Mouse (Mus musculus) gastrocnemius, adult 2 months (tissue): Measurements from ENCODE around the gene Lpar1. TPM values are rescaled to one million over a fixed set of nuclear protein-coding genes. Genes with fewer than 3 reads are reported as not detected.

Experiments
- DNase-seq: peaks from one replicate; pipeline ENCODE4 v3.0.0; 2022
- H3K27ac ChIP-seq: fragments of 200-600 bp; 2 replicates; pipeline ENCODE4 v1.8.1; 2022; ENCODE audit warnings: mild to moderate bottlenecking
- H3K4me3 ChIP-seq: fragments of 200-600 bp; 2 replicates; pipeline ENCODE4 v1.8.1; 2022; ENCODE audit warnings: mild to moderate bottlenecking, moderate library complexity
- CTCF ChIP-seq: fragments of 200-600 bp; IDR thresholded peaks from 2 replicates; pipeline ENCODE4 v1.8.1; 2022; ENCODE audit warnings: antibody characterized with exemption, mild to moderate bottlenecking, moderate library complexity
- intact Hi-C: fragments of 180-260 bp; cut with DNase I; formaldehyde crosslinking; loops from one replicate; pipeline ENCODE4 v1.15.1; 2025
- total RNA-seq, 2 experiments: library from RNA; stranded (reverse); gene quantifications; 2 replicates each; pipeline ENCODE4 v1.2.3; 2021

The Lpar1 gene
- total RNA-seq, 2 experiments from 2014 or later, result 5.3 to 13.8 TPM

DNA sequence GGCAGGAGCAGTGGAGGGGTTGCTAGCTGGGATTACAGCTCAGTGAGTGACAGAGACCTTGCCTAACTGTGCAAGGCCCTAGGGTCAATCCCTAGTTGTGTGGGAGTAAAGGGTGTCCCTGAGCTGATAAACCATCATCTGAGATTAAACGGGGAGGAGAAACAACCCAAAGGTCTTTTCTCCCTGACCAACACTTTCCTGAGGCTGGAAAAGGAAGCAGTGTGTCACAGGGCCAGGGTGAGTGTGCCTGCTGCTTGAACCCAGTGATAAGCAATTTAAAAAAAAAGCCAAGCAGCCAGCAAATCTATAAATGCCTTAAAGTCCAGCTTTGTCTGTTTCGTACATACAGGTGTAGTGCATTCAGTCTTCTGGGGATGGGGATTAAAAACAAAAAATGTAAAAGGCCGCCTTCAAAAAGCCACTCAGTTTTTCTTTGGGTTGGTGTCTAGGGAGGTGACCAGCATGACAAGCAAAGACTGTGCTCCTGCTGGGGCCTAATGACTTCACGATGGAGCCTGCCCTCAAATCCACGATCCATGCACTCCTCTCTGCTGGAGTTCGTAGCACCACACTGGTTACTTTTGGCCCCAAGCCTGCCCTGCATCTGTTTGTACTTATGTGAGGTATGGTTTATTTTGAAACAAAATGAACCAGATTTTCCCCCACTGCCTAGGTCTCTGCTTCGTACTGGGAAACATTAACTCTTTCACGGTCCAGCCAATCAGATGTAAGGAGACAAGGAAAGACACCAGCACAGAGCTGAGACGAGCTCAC is 35.3 kb downstream of the Lpar1 start:
- no peak overlapping the region; the same call in 1 of the 2 replicates for H3K27ac ChIP-seq
- H3K4me3 ChIP-seq, result no peak overlapping the region
- intact Hi-C loops, result no loop called here
- TF ChIP-seq CTCF, result no peak
- no peak for DNase-seq

DNA sequence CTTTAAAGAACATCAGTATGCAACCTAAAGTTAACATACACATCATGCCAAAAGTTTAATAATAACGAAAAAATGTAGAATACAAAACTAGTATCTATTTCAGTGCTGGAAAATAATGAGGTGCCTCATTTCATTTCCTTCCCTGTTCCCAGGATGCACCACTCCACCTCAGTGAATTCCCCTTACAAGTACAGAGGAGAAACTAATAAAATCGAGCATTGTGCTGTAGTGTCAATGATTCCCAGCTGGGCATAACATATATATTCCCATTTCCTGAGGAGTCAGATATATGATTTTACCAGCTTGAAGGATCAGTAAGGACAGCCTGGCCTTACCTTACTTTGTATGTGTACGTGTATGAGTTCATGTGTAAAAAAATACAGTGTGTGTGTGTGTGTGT is 36.9 kb downstream of the Lpar1 start:
- Histone ChIP-seq H3K4me3 (no peak overlapping the region), H3K27ac (peak overlapping the region; percentile 24; the same call in 1 of the 2 replicates)
- no peak for TF ChIP-seq CTCF
- DNase-seq, result no peak
- intact Hi-C loops, result no loop called here

DNA sequence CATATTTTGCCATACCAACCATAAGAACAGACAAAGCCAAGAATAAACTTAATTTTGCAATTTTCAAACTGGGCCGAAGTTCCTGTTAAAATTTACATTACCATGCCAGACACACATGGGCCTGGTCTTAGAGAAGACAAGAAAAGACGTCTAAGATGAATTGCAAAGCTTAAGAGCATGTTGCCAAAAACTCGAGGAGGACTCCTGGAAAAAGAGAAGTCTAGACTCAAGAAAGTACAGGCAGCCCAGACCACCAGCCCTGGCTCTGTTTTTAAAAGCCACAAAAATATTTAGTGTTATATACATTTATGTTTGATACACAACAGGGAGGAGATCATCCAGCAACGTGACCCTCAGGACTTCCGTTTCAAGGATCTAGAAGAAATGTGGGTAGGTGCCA is 37.5 kb downstream of the Lpar1 start:
- no peak overlapping the region for H3K4me3 ChIP-seq
- no peak for TF ChIP-seq CTCF
- H3K27ac ChIP-seq, result peak overlapping the region; percentile 0; the same call in 1 of the 2 replicates
- intact Hi-C loops, result no loop called here
- DNase-seq, result no peak

DNA sequence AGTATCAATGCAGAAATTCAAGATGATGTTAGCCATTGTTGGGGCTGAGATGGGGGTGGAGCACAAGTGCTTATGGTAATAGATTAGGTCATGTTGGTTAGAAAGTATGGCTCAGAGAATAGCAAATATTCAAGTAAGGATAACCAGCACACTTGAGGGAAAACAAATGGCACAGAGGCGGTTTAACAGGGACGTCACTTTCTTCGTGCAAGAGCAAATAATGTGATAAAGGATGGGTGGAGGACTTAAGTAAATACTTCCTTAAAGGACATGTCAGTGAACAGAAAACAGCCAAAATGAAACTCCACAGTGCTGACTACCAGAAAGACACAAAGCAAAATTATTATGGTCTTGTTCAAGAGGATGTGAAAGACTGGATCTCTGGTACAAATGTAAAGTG is 42.1 kb downstream of the Lpar1 start:
- intact Hi-C loops, result no loop called here
- no peak overlapping the region for H3K27ac ChIP-seq
- DNase-seq, result no peak
- TF ChIP-seq CTCF, result no peak
- H3K4me3 ChIP-seq, result no peak overlapping the region

DNA sequence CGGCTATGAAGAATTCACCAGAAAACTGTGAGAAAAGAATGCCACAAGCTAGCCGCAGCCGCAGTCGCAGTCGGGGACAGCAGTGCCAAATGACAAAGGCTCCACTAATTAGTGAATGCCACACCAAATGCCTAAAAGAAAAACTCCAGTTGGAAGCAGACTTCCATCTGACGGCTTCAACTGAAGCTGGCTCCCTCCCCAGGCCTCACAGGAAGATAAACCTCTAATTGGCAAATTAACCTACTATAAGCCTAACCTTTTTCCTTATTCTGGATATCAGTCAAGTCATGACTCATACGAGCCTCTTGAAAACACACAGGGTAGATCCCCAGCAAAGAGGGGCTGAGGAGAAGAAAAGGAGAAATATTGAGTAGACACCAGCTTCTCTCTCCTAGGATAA is 44.9 kb downstream of the Lpar1 start:
- DNase-seq, result no peak
- H3K27ac ChIP-seq, result peak overlapping the region; percentile 38; the same call in 1 of the 2 replicates
- TF ChIP-seq CTCF, result no peak
- intact Hi-C loops, result no loop called here
- H3K4me3 ChIP-seq, result no peak overlapping the region

DNA sequence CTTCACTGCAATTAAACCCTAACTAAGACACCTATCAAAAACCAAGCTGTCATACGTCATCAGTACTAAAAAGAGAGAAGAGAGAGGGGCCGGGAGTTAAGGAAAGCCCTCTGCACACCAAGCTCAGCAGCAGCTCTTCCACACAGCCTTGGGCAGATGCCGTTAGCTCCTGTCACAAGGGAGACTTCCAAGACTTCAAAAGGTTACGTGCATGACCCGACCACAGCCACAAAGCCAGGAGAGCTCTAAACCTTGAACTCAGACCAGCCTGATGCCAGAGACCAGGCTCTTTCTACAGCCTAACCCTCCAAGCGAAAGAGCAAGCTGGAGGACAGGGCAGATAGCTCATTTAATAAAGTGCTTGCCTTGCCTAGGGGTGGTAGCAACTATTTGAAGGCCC is 46.2 kb downstream of the Lpar1 start:
- DNase-seq, result no peak
- no peak for TF ChIP-seq CTCF
- H3K4me3 ChIP-seq, result no peak overlapping the region
- intact Hi-C loops, result no loop called here
- H3K27ac ChIP-seq, result no peak overlapping the region

DNA sequence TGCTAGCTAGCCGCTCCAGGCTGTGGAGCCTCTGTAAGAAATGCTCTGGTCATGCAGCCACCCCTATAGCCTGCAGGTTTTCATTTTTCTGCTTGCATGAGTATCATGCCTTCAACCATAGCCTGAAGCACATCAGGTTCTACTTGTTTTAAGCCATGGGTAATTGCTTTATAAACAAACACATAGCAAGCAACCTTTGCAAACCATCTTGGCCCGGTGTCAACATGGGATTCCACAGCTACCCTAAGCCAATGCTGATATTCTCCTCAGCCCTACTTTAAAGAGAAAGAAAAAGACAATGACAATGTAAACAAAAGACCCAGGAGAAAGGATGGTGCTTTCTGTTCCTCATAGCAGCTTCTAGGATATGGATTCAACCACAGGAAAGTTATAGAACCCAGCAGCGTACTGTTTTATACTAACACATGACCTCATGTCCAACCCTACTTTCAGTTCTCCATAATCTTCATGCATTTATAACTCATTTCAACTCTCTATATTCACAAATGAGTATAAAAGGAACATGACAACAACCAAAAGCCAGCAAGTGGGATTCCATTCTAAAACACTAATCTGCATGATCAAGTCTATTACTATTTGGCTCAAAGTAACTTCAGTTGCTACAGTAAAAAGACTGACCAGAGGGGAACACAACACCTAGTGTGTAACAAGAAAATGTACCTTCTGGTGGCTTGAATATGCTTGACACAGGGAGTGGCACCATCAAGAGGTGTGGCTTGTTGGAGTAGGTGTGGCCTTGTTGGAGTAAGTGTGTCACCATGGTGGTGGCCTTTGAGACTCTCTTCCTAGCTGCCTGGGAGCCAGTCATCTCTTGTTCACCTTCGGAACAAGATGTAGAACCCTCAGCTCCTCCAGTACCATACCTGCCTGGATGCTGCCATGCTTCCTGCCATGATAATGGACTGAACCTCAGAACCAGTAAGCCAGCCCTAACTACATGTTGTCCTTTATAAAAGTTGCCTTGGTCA is 46.9 kb downstream of the Lpar1 start:
- no peak for DNase-seq
- no peak for TF ChIP-seq CTCF
- Histone ChIP-seq H3K4me3 (no peak overlapping the region), H3K27ac (0 out of 2 replicates have a peak overlapping the region, but pooled peaks have one; percentile 6)
- intact Hi-C loops, result no loop called here

DNA sequence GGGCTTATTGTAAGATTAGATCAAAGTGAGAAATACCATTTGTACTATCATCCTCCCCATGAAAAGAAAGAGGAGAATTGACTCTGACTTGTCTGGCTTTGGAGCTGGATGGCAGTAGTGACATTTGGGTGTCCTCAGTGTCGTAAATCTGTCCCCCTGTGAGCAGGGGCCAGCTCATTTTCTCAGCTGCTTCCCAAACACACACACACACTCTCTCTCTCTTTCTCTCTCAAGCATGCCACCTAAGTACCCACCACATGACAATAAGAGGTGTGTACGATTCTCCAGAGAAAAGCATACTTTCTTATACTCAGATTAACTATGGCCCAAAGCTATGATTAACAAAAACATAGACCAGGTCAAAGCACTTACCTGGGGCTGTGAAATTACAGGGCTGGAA is 49.4 kb downstream of the Lpar1 start:
- Histone ChIP-seq H3K27ac (no peak overlapping the region), H3K4me3 (no peak overlapping the region)
- TF ChIP-seq CTCF, result no peak
- intact Hi-C loops, result no loop called here
- no peak for DNase-seq

DNA sequence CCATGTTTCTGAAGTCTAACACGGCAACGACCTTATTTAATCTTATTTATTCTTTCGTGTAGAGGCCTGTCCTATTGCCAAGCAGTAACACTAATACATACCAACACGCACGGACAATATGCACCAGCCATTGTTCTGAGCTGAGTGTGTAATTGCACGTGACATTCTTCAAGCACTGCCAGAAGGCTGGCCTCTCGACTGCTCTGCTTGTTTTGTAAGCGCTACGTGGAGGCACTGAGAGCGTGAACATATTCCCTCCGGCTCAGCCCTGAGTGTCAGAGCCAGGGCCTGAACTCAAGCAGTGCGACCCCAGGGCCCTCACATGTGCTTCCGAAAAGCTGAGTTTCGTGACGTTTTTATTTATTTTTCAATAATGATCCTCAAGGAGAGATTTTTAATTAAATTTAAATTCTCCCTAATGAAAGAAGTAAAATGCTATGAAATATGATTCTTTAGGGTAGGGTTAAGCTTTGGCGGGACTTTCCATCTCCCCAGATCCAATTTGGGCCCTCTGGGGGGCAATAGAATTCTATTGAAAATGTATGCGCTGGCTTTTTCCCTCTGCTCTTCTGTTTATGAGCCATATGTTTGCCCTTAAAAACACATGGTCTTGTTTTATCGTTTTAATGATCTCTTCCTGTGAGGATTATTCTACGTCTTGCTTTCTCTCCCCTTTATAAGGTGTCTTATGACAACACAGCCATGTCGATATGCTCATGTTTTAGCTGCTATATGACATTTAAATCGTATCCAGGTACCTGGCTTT is 52.5 kb downstream of the Lpar1 start:
- H3K4me3 ChIP-seq, result no peak overlapping the region
- peak overlapping the region; percentile 40; the same call in 1 of the 2 replicates for H3K27ac ChIP-seq
- intact Hi-C loops, result no loop called here

DNA sequence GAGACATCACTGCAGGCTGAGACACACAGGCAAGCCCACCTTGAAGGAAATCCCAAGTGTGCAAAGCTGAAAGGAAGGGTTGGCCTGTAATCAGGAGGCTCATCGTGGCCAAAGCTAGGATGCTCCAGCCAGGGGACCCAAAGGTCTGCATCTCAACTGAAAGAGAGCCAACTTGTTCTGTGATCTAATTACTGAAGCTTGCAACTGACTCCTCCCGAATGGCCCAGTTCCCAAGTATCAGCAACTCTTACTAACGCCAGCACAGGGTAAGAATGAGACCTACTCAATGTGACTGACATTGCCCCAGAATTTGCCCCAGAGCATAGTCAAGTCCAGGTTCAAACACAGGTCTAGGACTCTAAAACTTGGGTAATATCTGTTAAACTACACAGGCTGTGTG is 53.9 kb downstream of the Lpar1 start:
- intact Hi-C loops, result no loop called here
- DNase-seq, result peak; percentile 46
- Histone ChIP-seq H3K4me3 (no peak overlapping the region), H3K27ac (no peak overlapping the region; the same call in 1 of the 2 replicates)
- TF ChIP-seq CTCF, result no peak

More for the DNA sequence above, 52.5 kb downstream of the Lpar1 start:
- DNase-seq, result no peak
- no peak for TF ChIP-seq CTCF

DNA sequence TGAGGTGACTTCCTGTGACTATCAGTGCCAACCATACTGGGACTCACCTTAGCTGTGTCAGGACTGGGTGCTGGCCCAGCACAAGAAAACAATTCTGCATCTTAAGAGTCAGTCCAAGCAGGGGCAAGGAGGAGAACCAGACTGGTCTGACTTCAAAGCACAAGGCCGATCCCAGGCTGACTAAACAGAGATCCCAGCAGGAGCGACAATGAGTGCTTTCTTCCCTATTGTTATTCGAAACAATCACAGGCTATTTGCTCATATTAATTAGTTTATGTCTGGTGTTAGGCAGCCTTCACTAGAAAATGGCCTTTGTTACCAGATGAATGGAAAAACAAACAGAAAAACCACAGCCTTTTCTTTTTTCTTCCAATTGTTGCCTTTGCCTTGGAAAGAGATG is 54.5 kb downstream of the Lpar1 start:
- no peak overlapping the region for H3K4me3 ChIP-seq
- TF ChIP-seq CTCF, result no peak
- no peak for DNase-seq
- intact Hi-C loops, result no loop called here
- peak overlapping the region; percentile 31; the same call in 1 of the 2 replicates for H3K27ac ChIP-seq

DNA sequence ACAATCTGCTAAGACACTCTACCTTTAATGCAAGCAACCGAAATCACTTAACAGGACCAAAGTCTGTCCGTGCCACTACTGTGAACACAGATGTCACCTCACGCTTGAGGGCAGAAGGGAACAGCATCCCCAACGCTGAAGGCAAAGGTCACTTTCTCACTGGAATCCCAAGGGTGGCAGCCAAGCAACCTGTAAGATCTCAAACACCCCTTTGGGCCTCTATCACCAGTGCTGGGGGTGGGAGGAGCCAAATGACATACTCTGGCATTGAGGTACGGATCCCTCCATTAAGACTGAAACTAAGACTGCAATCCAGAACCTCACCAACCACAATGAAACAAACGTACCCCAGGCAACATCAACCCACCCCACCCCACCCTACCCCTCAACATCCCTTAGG is 55.0 kb downstream of the Lpar1 start:
- no peak for DNase-seq
- intact Hi-C loops, result no loop called here
- no peak for TF ChIP-seq CTCF
- H3K27ac ChIP-seq, result no peak overlapping the region; the same call in 1 of the 2 replicates
- no peak overlapping the region for H3K4me3 ChIP-seq

DNA sequence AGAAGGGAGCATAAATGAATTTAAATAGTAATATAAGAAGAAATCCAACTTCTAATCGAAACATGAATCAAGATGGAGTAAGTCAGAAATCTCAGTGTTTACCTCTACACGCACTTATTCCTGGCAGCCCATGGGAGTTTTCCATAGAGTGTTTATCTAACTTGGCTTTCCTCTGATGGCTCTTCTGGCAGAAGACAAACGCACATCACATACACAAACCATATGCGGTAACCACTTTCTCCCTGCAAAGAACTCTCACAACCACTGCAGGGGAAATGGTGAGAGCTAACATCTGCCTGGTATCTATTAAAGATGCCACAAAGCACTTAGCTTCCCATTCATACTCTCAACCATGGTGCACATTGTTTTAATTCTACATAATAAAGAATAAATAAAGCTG is 56.4 kb downstream of the Lpar1 start:
- TF ChIP-seq CTCF, result no peak
- H3K27ac ChIP-seq, result no peak overlapping the region
- H3K4me3 ChIP-seq, result no peak overlapping the region
- DNase-seq, result no peak
- intact Hi-C loops, result no loop called here
